In genomic region chr16:23890151-23890550, GRCm38 (mm10) we compare ENCODE assay signal across 11 mouse cellular contexts. TPM values are rescaled to one million over a fixed set of nuclear protein-coding genes. Genes with fewer than 3 reads are reported as not detected.
A peak's percentile ranks its signal among the peaks of the same experiment; 100 is the strongest.
DNase-seq lines count a peak whose midpoint lies in the region.
"Had no signal": no experiment of that assay in that cellular context is flagged by ENCODE, and none has a peak within 500 bp of the region (broad histone marks: within the 10 kb centered on the region; RNA-seq: fewer than 3 reads in every experiment).

No protein-coding gene starts in this region.

- peak; percentile 18 to 60 for DNase-seq in adrenal gland, adult (ENCODE audit: inconsistent age in 2 of 2, low spot score in 1 of 2)
- DNase-seq in adrenal gland, postnatal 4 days (ENCODE audit: low spot score in 2 of 2), result no peak
- peak; percentile 17 for DNase-seq in thymus, postnatal 4 days
- DNase-seq in thymus, postnatal 36 days, result no peak
- DNase-seq in lung, postnatal 10 days, result peak; percentile 29
- DNase-seq in yolk sac, embryonic 10.5 days (ENCODE audit: low spot score), result peak; percentile 23
- no peak for DNase-seq in gastrocnemius, postnatal 4 days (ENCODE audit: low spot score in 2 of 2)
- DNase-seq in frontal cortex, postnatal 14 days (ENCODE audit: low spot score in 2 of 2), result no peak

RNA-seq across cellular contexts. Expression of gene Sst, which starts 0.6 kb away (rescaled TPM):
- total RNA-seq in adrenal gland, postnatal 4 days (2021), result 10 to 100 TPM in 1 of 2 experiments, 1 to 10 TPM in 1; 1.7 to 37.7 TPM
- not detected for total RNA-seq in gastrocnemius, postnatal 4 days (2021)
- total RNA-seq: heart, postnatal 14 days; liver, adult 2 months; neutrophil, adult 5-6 weeks had no signal

RNA-seq across cellular contexts. Expression of gene Rtp2, which starts 42.0 kb away (rescaled TPM):
- total RNA-seq in adrenal gland, postnatal 4 days (2021), result not detected
- not detected for total RNA-seq in gastrocnemius, postnatal 4 days (2021)
- total RNA-seq: heart, postnatal 14 days; liver, adult 2 months; neutrophil, adult 5-6 weeks had no signal

Comparison
In these comparisons a context has a peak if more than half of its experiments do, and no peak if none do; other contexts are left out.
1. DNase-seq: peak in adrenal gland, adult (2 of 2), thymus, postnatal 4 days (single experiment), lung, postnatal 10 days (single experiment) and yolk sac, embryonic 10.5 days (single experiment); none in adrenal gland, postnatal 4 days (0 of 2), thymus, postnatal 36 days (0 of 2), gastrocnemius, postnatal 4 days (0 of 2) and frontal cortex, postnatal 14 days (0 of 2).